Mouse (Mus musculus) forebrain, embryonic 12.5 days (tissue): ENCODE data around the gene Fam172a. TPM values are rescaled to one million over a fixed set of nuclear protein-coding genes. Genes with fewer than 3 reads are reported as not detected.

Experiments used
- ATAC-seq: fragments of 200-750 bp; cut with Nextera tagmentation; 2 replicates; pipeline ENCODE4 v1.8.0; 2017; ENCODE audit warnings: moderate TSS enrichment; ENCODE audit not compliant: low FRiP score
- H3K27ac ChIP-seq: fragments of 300-500 bp; sonication (generic); 2 replicates; pipeline ENCODE4 v1.5.1; 2016; ENCODE audit warnings: mild to moderate bottlenecking
- H3K27me3 ChIP-seq: fragments of 300-500 bp; sonication (generic); 2 replicates; pipeline ENCODE4 v1.6.1; 2016; ENCODE audit warnings: mild to moderate bottlenecking
- H3K36me3 ChIP-seq: fragments of 300-500 bp; sonication (generic); replicated peaks from 2 replicates; pipeline ENCODE4 v1.6.1; 2016; ENCODE audit warnings: mild to moderate bottlenecking
- H3K4me1 ChIP-seq: fragments of 300-500 bp; sonication (generic); 2 replicates; pipeline ENCODE4 v1.6.1; 2016
- H3K4me2 ChIP-seq: fragments of 300-500 bp; sonication (generic); 2 replicates; pipeline ENCODE4 v1.6.1; 2016; ENCODE audit warnings: mild to moderate bottlenecking, moderate library complexity
- H3K4me3 ChIP-seq: fragments of 300-500 bp; sonication (generic); replicated peaks from 2 replicates; pipeline ENCODE4 v1.5.1; 2016; ENCODE audit warnings: mild to moderate bottlenecking
- H3K9ac ChIP-seq: fragments of 300-500 bp; sonication (generic); 2 replicates; pipeline ENCODE4 v1.6.1; 2016; ENCODE audit warnings: mild to moderate bottlenecking
- H3K9me3 ChIP-seq: fragments of 300-500 bp; sonication (generic); 2 replicates; pipeline ENCODE4 v1.6.1; 2016
- WGBS: fragments of 180-500 bp; shearing (Covaris S2); methylation state at CpG from one replicate; pipeline ENCODE4 v1.1.7; 2016; 5-methylcytosine and 5-hydroxymethylcytosine counted together
- polyA plus RNA-seq: library from polyadenylated mRNA; unstranded; fragments of >200 nt; fragmentation: Nextera tagmentation; extraction: Ambion mirVana; gene quantifications from 2 replicates; pipeline ENCODE4 v1.2.1, GENCODE M21; 2016

Gene Fam172a
- polyA plus RNA-seq, 1 experiment from 2014 or later = 52.1 TPM

GRCm38 (mm10) chr13:77878120-77878519, 176.3 kb downstream of the Fam172a start:
- Histone ChIP-seq H3K36me3 (no peaks in the 10 kb centered on the region), H3K4me2 (no peak overlapping the region), H3K9me3 (no peaks in the 10 kb centered on the region), H3K4me1 (peaks cover 4% of the 10 kb centered on the region), H3K4me3 (no peak overlapping the region), H3K27me3 (no peaks in the 10 kb centered on the region), H3K9ac (no peak overlapping the region), H3K27ac (peak overlapping the region; percentile 46; the same call in 1 of the 2 replicates)
- WGBS = 42% methylated on average over 4 of the region's 4 CpGs
- peak; percentile 74; the same call in 1 of the 2 replicates for ATAC-seq

GRCm38 (mm10) chr13:77878545-77878944, 176.7 kb downstream of the Fam172a start:
- no peaks in the 10 kb centered on the region for H3K27me3 ChIP-seq
- H3K36me3 ChIP-seq = no peaks in the 10 kb centered on the region
- WGBS = 63% methylated on average over 3 of the region's 3 CpGs
- H3K9me3 ChIP-seq = no peaks in the 10 kb centered on the region
- peak overlapping the region; percentile 46; the same call in 1 of the 2 replicates for H3K27ac ChIP-seq
- H3K4me3 ChIP-seq = no peak overlapping the region
- ATAC-seq = 0 out of 2 replicates have a peak, but pooled peaks have one; percentile 3
- no peak overlapping the region for H3K4me2 ChIP-seq
- no peak overlapping the region for H3K9ac ChIP-seq
- H3K4me1 ChIP-seq = peaks cover 4% of the 10 kb centered on the region

GRCm38 (mm10) chr13:77897619-77898018, 195.8 kb downstream of the Fam172a start:
- Histone ChIP-seq H3K4me2 (no peak overlapping the region), H3K9ac (no peak overlapping the region), H3K4me1 (peaks cover 24% of the 10 kb centered on the region), H3K27ac (no peak overlapping the region), H3K9me3 (no peaks in the 10 kb centered on the region), H3K36me3 (no peaks in the 10 kb centered on the region), H3K27me3 (0 out of 2 replicates have a peak, but pooled peaks cover 3% of the 10 kb centered on the region), H3K4me3 (no peak overlapping the region)
- no peak for ATAC-seq
- WGBS = 46% methylated on average over 2 of the region's 2 CpGs

- WGBS = 57% methylated on average over 6 of the region's 6 CpGs
- Histone ChIP-seq H3K27me3 (0 out of 2 replicates have a peak, but pooled peaks cover 3% of the 10 kb centered on the region), H3K9ac (no peak overlapping the region), H3K4me1 (peaks cover 20% of the 10 kb centered on the region), H3K4me2 (no peak overlapping the region), H3K27ac (no peak overlapping the region), H3K9me3 (no peaks in the 10 kb centered on the region), H3K4me3 (no peak overlapping the region), H3K36me3 (no peaks in the 10 kb centered on the region)
- ATAC-seq = no peak
Measured at GRCm38 (mm10) chr13:77898066-77898796, 196.4 kb downstream of the Fam172a start.

- 80% methylated on average over 1 of the region's 1 CpGs for WGBS
- Histone ChIP-seq H3K27ac (no peak overlapping the region), H3K9me3 (no peaks in the 10 kb centered on the region), H3K27me3 (0 out of 2 replicates have a peak, but pooled peaks cover 3% of the 10 kb centered on the region), H3K9ac (no peak overlapping the region), H3K4me3 (no peak overlapping the region), H3K4me1 (peaks cover 7% of the 10 kb centered on the region), H3K4me2 (no peak overlapping the region), H3K36me3 (no peaks in the 10 kb centered on the region)
- no peak for ATAC-seq
Measured at GRCm38 (mm10) chr13:77899725-77900124, 197.9 kb downstream of the Fam172a start.

- peak; percentile 42; the same call in 1 of the 2 replicates for ATAC-seq
- Histone ChIP-seq H3K27me3 (0 out of 2 replicates have a peak, but pooled peaks cover 3% of the 10 kb centered on the region), H3K36me3 (no peaks in the 10 kb centered on the region), H3K9ac (no peak overlapping the region), H3K4me2 (no peak overlapping the region), H3K4me1 (peaks cover 7% of the 10 kb centered on the region), H3K9me3 (no peaks in the 10 kb centered on the region), H3K27ac (0 out of 2 replicates have a peak overlapping the region, but pooled peaks have one; percentile 26), H3K4me3 (no peak overlapping the region)
Measured at GRCm38 (mm10) chr13:77900843-77901242, 199.0 kb downstream of the Fam172a start.

- Histone ChIP-seq H3K9ac (no peak overlapping the region), H3K27ac (no peak overlapping the region), H3K9me3 (no peaks in the 10 kb centered on the region), H3K4me2 (no peak overlapping the region), H3K4me1 (no peaks in the 10 kb centered on the region), H3K27me3 (no peaks in the 10 kb centered on the region), H3K4me3 (no peak overlapping the region), H3K36me3 (no peaks in the 10 kb centered on the region)
- 88% methylated on average over 2 of the region's 2 CpGs for WGBS
- ATAC-seq = no peak
Measured at GRCm38 (mm10) chr13:77909184-77909583, 207.4 kb downstream of the Fam172a start.

- H3K4me3 ChIP-seq = no peak overlapping the region
- no peak overlapping the region for H3K9ac ChIP-seq
- no peaks in the 10 kb centered on the region for H3K27me3 ChIP-seq
- no peaks in the 10 kb centered on the region for H3K9me3 ChIP-seq
- H3K36me3 ChIP-seq = no peaks in the 10 kb centered on the region
- no peak overlapping the region for H3K4me2 ChIP-seq
- no peak overlapping the region for H3K27ac ChIP-seq
- 95% methylated on average over 2 of the region's 2 CpGs for WGBS
- no peak for ATAC-seq
- no peaks in the 10 kb centered on the region for H3K4me1 ChIP-seq
Measured at GRCm38 (mm10) chr13:77922834-77923233, 221.0 kb downstream of the Fam172a start.

GRCm38 (mm10) chr13:77957611-77958010, 255.8 kb downstream of the Fam172a start:
- no peaks in the 10 kb centered on the region for H3K27me3 ChIP-seq
- no peaks in the 10 kb centered on the region for H3K36me3 ChIP-seq
- ATAC-seq = no peak
- H3K4me1 ChIP-seq = peaks cover 9% of the 10 kb centered on the region
- no peak overlapping the region for H3K9ac ChIP-seq
- H3K4me3 ChIP-seq = no peak overlapping the region
- H3K9me3 ChIP-seq = no peaks in the 10 kb centered on the region
- H3K4me2 ChIP-seq = no peak overlapping the region
- 11% methylated on average over 1 of the region's 1 CpGs for WGBS
- H3K27ac ChIP-seq = no peak overlapping the region

- peak; percentile 87 for ATAC-seq
- no peaks in the 10 kb centered on the region for H3K36me3 ChIP-seq
- no peaks in the 10 kb centered on the region for H3K9me3 ChIP-seq
- 45% methylated on average over 4 of the region's 4 CpGs for WGBS
- no peak overlapping the region for H3K4me3 ChIP-seq
- H3K27ac ChIP-seq = peak overlapping the region; percentile 57; the same call in 1 of the 2 replicates
- peaks cover 9% of the 10 kb centered on the region for H3K4me1 ChIP-seq
- H3K9ac ChIP-seq = no peak overlapping the region
- no peaks in the 10 kb centered on the region for H3K27me3 ChIP-seq
- no peak overlapping the region for H3K4me2 ChIP-seq
Measured at GRCm38 (mm10) chr13:77959493-77960272, 257.9 kb downstream of the Fam172a start.

- ATAC-seq = no peak
- H3K9me3 ChIP-seq = no peaks in the 10 kb centered on the region
- 83% methylated on average over 3 of the region's 3 CpGs for WGBS
- H3K27ac ChIP-seq = no peak overlapping the region
- H3K4me3 ChIP-seq = no peak overlapping the region
- no peaks in the 10 kb centered on the region for H3K27me3 ChIP-seq
- H3K4me1 ChIP-seq = 0 out of 2 replicates have a peak, but pooled peaks cover under 1% of the 10 kb centered on the region
- no peak overlapping the region for H3K4me2 ChIP-seq
- H3K9ac ChIP-seq = no peak overlapping the region
- H3K36me3 ChIP-seq = no peaks in the 10 kb centered on the region
Measured at GRCm38 (mm10) chr13:77976248-77976647, 274.4 kb downstream of the Fam172a start.

- ATAC-seq = no peak
- no peak overlapping the region for H3K9ac ChIP-seq
- H3K27me3 ChIP-seq = no peaks in the 10 kb centered on the region
- H3K27ac ChIP-seq = no peak overlapping the region
- no peaks in the 10 kb centered on the region for H3K36me3 ChIP-seq
- peaks cover 7% of the 10 kb centered on the region for H3K4me1 ChIP-seq
- H3K4me2 ChIP-seq = no peak overlapping the region
- 59% methylated on average over 1 of the region's 1 CpGs for WGBS
- no peak overlapping the region for H3K4me3 ChIP-seq
- H3K9me3 ChIP-seq = no peaks in the 10 kb centered on the region
Measured at GRCm38 (mm10) chr13:77977121-77977520, 275.3 kb downstream of the Fam172a start.
